In the genomic region with DNA sequence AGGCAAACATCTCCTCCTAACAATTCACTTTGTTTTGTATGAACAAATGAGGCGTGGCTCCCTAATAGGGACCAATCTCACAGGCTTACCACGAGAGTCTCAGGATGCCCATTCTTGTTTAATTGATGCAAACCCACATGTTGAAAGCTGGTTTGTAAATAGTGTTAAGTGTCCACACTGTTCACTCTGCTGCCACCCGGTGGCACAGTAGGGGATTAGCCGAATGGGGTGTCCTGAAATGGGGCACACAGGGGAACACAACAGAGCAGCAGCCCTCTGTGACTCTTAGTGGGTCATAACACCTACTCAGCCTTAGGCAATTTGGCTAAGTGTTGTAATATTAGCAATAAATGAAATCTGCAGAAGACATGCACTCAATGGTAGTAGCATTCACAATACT, we compare ENCODE assay signal across 9 mouse cellular contexts.
DNase-seq lines count a peak whose midpoint lies in the region; ATAC-seq and TF ChIP-seq lines count a peak whose summit lies in the region.
"Had no signal": no experiment of that assay in that cellular context is flagged by ENCODE, and none has a peak within 500 bp of the region (broad histone marks: within the 10 kb centered on the region; RNA-seq: fewer than 3 reads in every experiment).

No protein-coding gene starts in this region.

- H3K9me3 ChIP-seq in lung, embryonic 14.5 days (ENCODE audit: low read depth, low read length) = no peaks in the 10 kb centered on the region
- H3K9me3 ChIP-seq: embryonic facial prominence, embryonic 15.5 days had no signal

- no peaks in the 10 kb centered on the region for H3K27me3 ChIP-seq in lung, embryonic 14.5 days (ENCODE audit: insufficient read depth, low read length)

- H3K27ac ChIP-seq in lung, embryonic 14.5 days (ENCODE audit: low read depth) = no peak overlapping the region
- H3K27ac ChIP-seq: embryonic facial prominence, embryonic 15.5 days had no signal

- H3K36me3 ChIP-seq in lung, embryonic 14.5 days (ENCODE audit: insufficient read depth) = no peaks in the 10 kb centered on the region
- H3K36me3 ChIP-seq: embryonic facial prominence, embryonic 15.5 days had no signal

- WGBS in lung, embryonic 14.5 days = 5% methylated on average over 4 of the region's 4 CpGs

- no peak overlapping the region for H3K9ac ChIP-seq in lung, embryonic 14.5 days
- H3K9ac ChIP-seq: embryonic facial prominence, embryonic 15.5 days had no signal

- ATAC-seq in lung, embryonic 14.5 days (ENCODE audit: insufficient read depth) = peak; percentile 70
- no peak; the same call in 1 of the 2 replicates for ATAC-seq in megakaryocyte, adult 5-6 weeks (ENCODE audit: poor library complexity, severe bottlenecking)

- peak; percentile 28 for DNase-seq in urinary bladder, postnatal 14 days (ENCODE audit: low spot score)
- no peak for DNase-seq in urinary bladder, adult 2 months (ENCODE audit: low spot score)
- DNase-seq in cerebellum, postnatal 10 days = peak; percentile 73 to 76
- DNase-seq in frontal cortex, postnatal 10 days (ENCODE audit: low spot score in 2 of 2) = peak; percentile 33 to 55
- DNase-seq in kidney, postnatal 10 days = peak; percentile 68
- peak; percentile 71 for DNase-seq in lung, embryonic 14.5 days
- peak; percentile 86 for DNase-seq in retina, embryonic 14.5 days (ENCODE audit: low spot score)

- peak; percentile 83 for TF ChIP-seq CTCF in lung, embryonic 14.5 days (IDR thresholded peaks at IDR 0.05; ENCODE audit: low read depth)

- no peaks in the 10 kb centered on the region for H3K4me1 ChIP-seq in lung, embryonic 14.5 days (ENCODE audit: insufficient read depth)
- H3K4me1 ChIP-seq: embryonic facial prominence, embryonic 15.5 days had no signal

- H3K4me2 ChIP-seq in lung, embryonic 14.5 days = no peak overlapping the region
- H3K4me2 ChIP-seq: embryonic facial prominence, embryonic 15.5 days had no signal

- H3K4me3 ChIP-seq in lung, embryonic 14.5 days (ENCODE audit: low read depth, low read length) = no peak overlapping the region
- H3K4me3 ChIP-seq: embryonic facial prominence, embryonic 15.5 days had no signal
